Mouse (Mus musculus): ENCODE data around the gene Gm30191. TPM values are rescaled to one million over a fixed set of nuclear protein-coding genes. Genes with fewer than 3 reads are reported as not detected.

Gene Gm30191
- polyA plus RNA-seq, 1 experiment from 2014 or later: not detected

- no peak for DNase-seq (ENCODE audit: low read depth, low spot score)
- in situ Hi-C loops (cut with MboI; ENCODE audit: low pct_unique_long_range_greater_than_20kb): loop anchor here (10.0 kb wide), 2 partner anchors 203 to 263 kb away; partner anchors contain the start of gene Cd52
- POLR2A ChIA-PET: no interaction called here
- TF ChIP-seq CTCF (IDR thresholded peaks at IDR 0.05): no peak
- CTCF ChIA-PET: no interaction called here
- ATAC-seq: no peak
- no peaks in the 10 kb centered on the region for H3K27me3 ChIP-seq
Measured at GRCm38 (mm10) chr4:134297369-134297768, 50.6 kb downstream of the Gm30191 start.

GRCm38 (mm10) chr4:134298626-134299497 lies 52.1 kb downstream of the Gm30191 start:
- in situ Hi-C loops (cut with MboI; ENCODE audit: low pct_unique_long_range_greater_than_20kb): loop anchor here (10.0 kb wide), 2 partner anchors 204 to 264 kb away; partner anchors contain the start of gene Cd52
- no peak for TF ChIP-seq CTCF (IDR thresholded peaks at IDR 0.05)
- DNase-seq (ENCODE audit: low read depth, low spot score) (no peak), ATAC-seq (no peak)
- CTCF ChIA-PET: no interaction called here
- POLR2A ChIA-PET: no interaction called here
- no peaks in the 10 kb centered on the region for H3K27me3 ChIP-seq

GRCm38 (mm10) chr4:134299498-134299810 lies 52.7 kb downstream of the Gm30191 start:
- ATAC-seq (no peak), DNase-seq (ENCODE audit: low read depth, low spot score) (no peak)
- H3K27me3 ChIP-seq: no peaks in the 10 kb centered on the region
- ChIA-PET POLR2A (interaction anchor here (0.6 kb wide), 1 partner anchor 73 kb away, joined by 8 read pairs; no protein-coding TSS in a partner anchor), CTCF (no interaction called here)
- TF ChIP-seq CTCF (IDR thresholded peaks at IDR 0.05): no peak
- in situ Hi-C loops (cut with MboI; ENCODE audit: low pct_unique_long_range_greater_than_20kb): loop anchor here (10.0 kb wide), 2 partner anchors 205 to 265 kb away; partner anchors contain the start of gene Cd52

Other genes with a start within 250 kb of the Gm30191 start
- 28.3 TPM for gene Dhdds, start 246.0 kb upstream of the Gm30191 start, polyA plus RNA-seq (2021)
- gene Lin28a, start 228.1 kb upstream of the Gm30191 start, polyA plus RNA-seq (2021): not detected
- gene Zfp683, start 193.1 kb upstream of the Gm30191 start, polyA plus RNA-seq (2021): not detected
- gene Crybg2, start 186.1 kb upstream of the Gm30191 start, polyA plus RNA-seq (2021): 0.18 TPM
- not detected for gene Cd52, start 151.9 kb upstream of the Gm30191 start, polyA plus RNA-seq (2021)
- 10.0 TPM for gene Ubxn11, start 144.4 kb upstream of the Gm30191 start, polyA plus RNA-seq (2021)
- gene Sh3bgrl3, start 118.1 kb upstream of the Gm30191 start, polyA plus RNA-seq (2021): 207 TPM
- 20.9 TPM for gene Cep85, start 59.8 kb upstream of the Gm30191 start, polyA plus RNA-seq (2021)
- gene Gm7534, start 43.9 kb upstream of the Gm30191 start, polyA plus RNA-seq (2021): not detected
- gene Catsper4, start 19.6 kb upstream of the Gm30191 start, polyA plus RNA-seq (2021): 0.10 TPM
- 2.3 TPM for gene Cnksr1, start 8.5 kb upstream of the Gm30191 start, polyA plus RNA-seq (2021)
- 0.23 TPM for gene E130218I03Rik, start 3.3 kb upstream of the Gm30191 start, polyA plus RNA-seq (2021)
- 10.4 TPM for gene Zfp593, start 1.3 kb upstream of the Gm30191 start, polyA plus RNA-seq (2021)
- not detected for gene Grrp1, start 7.2 kb downstream of the Gm30191 start, polyA plus RNA-seq (2021)
- gene Pdik1l, start 41.0 kb downstream of the Gm30191 start, polyA plus RNA-seq (2021): 8.7 TPM
- gene Trim63, start 68.2 kb downstream of the Gm30191 start, polyA plus RNA-seq (2021): 0.36 TPM
- not detected for gene Slc30a2, start 96.2 kb downstream of the Gm30191 start, polyA plus RNA-seq (2021)
- gene Extl1, start 136.9 kb downstream of the Gm30191 start, polyA plus RNA-seq (2021): 0.98 TPM
- gene Pafah2, start 149.4 kb downstream of the Gm30191 start, polyA plus RNA-seq (2021): 36.0 TPM
- gene Stmn1, start 221.4 kb downstream of the Gm30191 start, polyA plus RNA-seq (2021): 204 TPM
- 4.3 TPM for gene Paqr7, start 249.8 kb downstream of the Gm30191 start, polyA plus RNA-seq (2021)